Mouse (Mus musculus): ENCODE data around the gene Elk3. TPM values are rescaled to one million over a fixed set of nuclear protein-coding genes. Genes with fewer than 3 reads are reported as not detected.
A peak's percentile ranks its signal among the peaks of the same experiment; 100 is the strongest.

Elk3 gene
- total and polyA plus RNA-seq, 3 experiments: 32.1 to 39.4 (median 33.8) TPM

DNA sequence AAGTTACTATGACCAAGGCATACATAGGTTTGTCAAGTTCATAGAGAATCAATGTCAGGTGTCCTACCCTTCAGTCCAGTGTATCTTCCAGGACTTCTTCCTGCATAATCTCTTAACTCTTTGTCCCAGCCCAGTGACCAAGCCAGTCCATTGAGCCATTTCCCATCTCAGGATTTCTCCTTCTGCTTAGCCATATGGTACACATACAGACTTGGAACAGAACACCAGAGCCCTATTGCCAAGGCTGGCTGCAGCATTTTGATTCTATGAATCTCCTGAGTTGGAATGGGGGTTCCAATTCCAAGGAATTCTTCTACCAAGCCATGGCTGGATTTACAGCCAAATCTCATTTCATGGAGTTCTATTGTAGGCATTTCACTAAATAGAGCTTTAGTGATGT lies 10.8 kb upstream of the Elk3 start:
- Histone ChIP-seq H3K4me1 (ENCODE audit: control insufficient read depth, insufficient read depth, low read length) (peaks cover 14% of the 10 kb centered on the region), H3K27me3 (ENCODE audit: control insufficient read depth, insufficient read depth, low read length) (no peaks in the 10 kb centered on the region), H3K4me3 (no peak overlapping the region), H3K9ac (ENCODE audit: low read depth, low read length) (no peak overlapping the region), H3K36me3 (ENCODE audit: control insufficient read depth, insufficient read depth, low read length) (peaks cover 4% of the 10 kb centered on the region; the same call in 1 of the 2 replicates), H3K79me2 (replicated peaks; ENCODE audit: control insufficient read depth, insufficient read depth, low read length) (no peaks in the 10 kb centered on the region), H3K27ac (no peak overlapping the region)
- intact Hi-C loops (cut with DNase I): no loop called here
- no peak for DNase-seq
- no peak for TF ChIP-seq CTCF (IDR thresholded peaks at IDR 0.05)
- TF ChIP-seq EP300 (IDR thresholded peaks at IDR 0.05; ENCODE audit: insufficient read depth, low read depth, low read length): no peak

DNA sequence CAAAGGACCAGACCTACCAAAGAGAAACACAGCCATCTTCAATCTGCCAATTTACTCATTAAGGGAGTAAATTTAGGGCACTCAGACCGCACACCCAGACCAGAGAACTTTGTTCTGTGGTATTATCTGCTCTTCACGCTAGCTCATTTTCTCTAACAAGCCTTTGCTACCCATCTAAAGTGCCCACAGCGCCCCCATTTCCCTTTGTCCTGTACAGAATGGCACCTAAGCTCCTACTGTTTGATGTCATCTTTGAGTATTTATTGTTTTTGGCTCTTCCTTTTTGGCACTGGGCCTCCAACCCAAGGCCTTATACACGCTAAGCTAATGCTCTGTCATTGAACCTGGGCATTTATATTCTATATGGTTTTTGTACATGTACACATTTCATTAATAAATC lies 9.2 kb upstream of the Elk3 start:
- intact Hi-C loops (cut with DNase I): no loop called here
- Histone ChIP-seq H3K27me3 (ENCODE audit: control insufficient read depth, insufficient read depth, low read length) (no peaks in the 10 kb centered on the region), H3K4me3 (no peak overlapping the region), H3K27ac (peak overlapping the region; percentile 71), H3K79me2 (replicated peaks; ENCODE audit: control insufficient read depth, insufficient read depth, low read length) (no peaks in the 10 kb centered on the region), H3K9ac (ENCODE audit: low read depth, low read length) (no peak overlapping the region), H3K36me3 (ENCODE audit: control insufficient read depth, insufficient read depth, low read length) (peaks cover 9% of the 10 kb centered on the region), H3K4me1 (ENCODE audit: control insufficient read depth, insufficient read depth, low read length) (peaks cover 11% of the 10 kb centered on the region)
- no peak for DNase-seq
- no peak for TF ChIP-seq CTCF (IDR thresholded peaks at IDR 0.05)
- TF ChIP-seq POLR2A (IDR thresholded peaks at IDR 0.05; ENCODE audit: insufficient read depth, low read depth, low read length): no peak
- TF ChIP-seq EP300 (IDR thresholded peaks at IDR 0.05; ENCODE audit: insufficient read depth, low read depth, low read length): no peak
- WGBS: 61% methylated on average over 4 of the region's 4 CpGs

- peak overlapping the region; percentile 71 for H3K27ac ChIP-seq
- 39% methylated on average over 7 of the region's 7 CpGs for WGBS
- no peaks in the 10 kb centered on the region for H3K79me2 ChIP-seq (replicated peaks; ENCODE audit: control insufficient read depth, insufficient read depth, low read length)
- H3K4me1 ChIP-seq (ENCODE audit: control insufficient read depth, insufficient read depth, low read length): peaks cover 9% of the 10 kb centered on the region
- H3K9ac ChIP-seq (ENCODE audit: low read depth, low read length): peak overlapping the region; percentile 14
- H3K4me3 ChIP-seq: no peak overlapping the region
- peaks cover 9% of the 10 kb centered on the region for H3K36me3 ChIP-seq (ENCODE audit: control insufficient read depth, insufficient read depth, low read length)
- no peaks in the 10 kb centered on the region for H3K27me3 ChIP-seq (ENCODE audit: control insufficient read depth, insufficient read depth, low read length)
- no peak for DNase-seq
- TF ChIP-seq POLR2A (IDR thresholded peaks at IDR 0.05; ENCODE audit: insufficient read depth, low read depth, low read length): peak; percentile 34; the same call in 1 of the 2 replicates
- peak; percentile 15; the same call in 1 of the 2 replicates for TF ChIP-seq CTCF (IDR thresholded peaks at IDR 0.05)
- 0 out of 2 replicates have a peak, but pooled peaks have one; percentile 41 for TF ChIP-seq EP300 (IDR thresholded peaks at IDR 0.05; ENCODE audit: insufficient read depth, low read depth, low read length)
- intact Hi-C loops (cut with DNase I): no loop called here
Measured at GRCm38 (mm10) chr10:93319526-93320063, 8.7 kb upstream of the Elk3 start.

DNA sequence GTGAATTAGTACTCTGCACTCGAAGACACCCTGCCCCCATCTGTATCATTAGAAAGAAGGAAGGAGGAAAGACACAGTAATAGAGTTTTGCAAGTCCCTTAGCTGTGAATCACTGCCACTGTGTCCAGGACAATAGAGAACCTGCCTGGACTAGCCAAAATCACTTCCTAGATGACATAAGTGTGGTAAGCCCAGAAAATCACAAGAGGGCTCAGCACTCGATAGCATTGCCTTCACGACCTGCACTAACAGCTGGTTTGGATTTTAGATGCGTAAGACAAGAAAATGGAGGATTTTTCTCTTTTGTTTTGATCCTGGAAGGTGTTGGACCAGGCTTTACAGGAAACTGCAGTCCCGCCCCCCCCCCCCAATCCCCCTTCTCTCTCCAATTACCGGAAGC lies 6.0 kb upstream of the Elk3 start:
- Histone ChIP-seq H3K4me3 (no peak overlapping the region), H3K4me1 (ENCODE audit: control insufficient read depth, insufficient read depth, low read length) (peaks cover 9% of the 10 kb centered on the region), H3K9ac (ENCODE audit: low read depth, low read length) (peak overlapping the region; percentile 47), H3K27me3 (ENCODE audit: control insufficient read depth, insufficient read depth, low read length) (no peaks in the 10 kb centered on the region), H3K27ac (peak overlapping the region; percentile 90), H3K36me3 (ENCODE audit: control insufficient read depth, insufficient read depth, low read length) (peaks cover 9% of the 10 kb centered on the region), H3K79me2 (replicated peaks; ENCODE audit: control insufficient read depth, insufficient read depth, low read length) (no peaks in the 10 kb centered on the region)
- 29% methylated on average over 6 of the region's 6 CpGs for WGBS
- TF ChIP-seq POLR2A (IDR thresholded peaks at IDR 0.05; ENCODE audit: insufficient read depth, low read depth, low read length) (peak; percentile 51; the same call in 1 of the 2 replicates), EP300 (IDR thresholded peaks at IDR 0.05; ENCODE audit: insufficient read depth, low read depth, low read length) (no peak), CTCF (IDR thresholded peaks at IDR 0.05) (0 out of 2 replicates have a peak, but pooled peaks have one; percentile 14)
- DNase-seq: no peak
- intact Hi-C loops (cut with DNase I): no loop called here

GRCm38 (mm10) chr10:93311576-93311975 lies 641 bp upstream of the Elk3 start:
- intact Hi-C loops (cut with DNase I): loop anchor here (2.0 kb wide), 2 partner anchors 25 to 63 kb away; no protein-coding TSS in a partner anchor
- no peaks in the 10 kb centered on the region for H3K79me2 ChIP-seq (replicated peaks; ENCODE audit: control insufficient read depth, insufficient read depth, low read length)
- H3K27ac ChIP-seq: peak overlapping the region; percentile 100
- DNase-seq: no peak
- peak overlapping the region; percentile 9; the same call in 1 of the 2 replicates for H3K9ac ChIP-seq (ENCODE audit: low read depth, low read length)
- peaks cover 2% of the 10 kb centered on the region for H3K4me1 ChIP-seq (ENCODE audit: control insufficient read depth, insufficient read depth, low read length)
- peaks cover 6% of the 10 kb centered on the region for H3K36me3 ChIP-seq (ENCODE audit: control insufficient read depth, insufficient read depth, low read length)
- 19% methylated on average over 4 of the region's 4 CpGs for WGBS
- no peaks in the 10 kb centered on the region for H3K27me3 ChIP-seq (ENCODE audit: control insufficient read depth, insufficient read depth, low read length)
- peak; percentile 34; the same call in 1 of the 2 replicates for TF ChIP-seq POLR2A (IDR thresholded peaks at IDR 0.05; ENCODE audit: insufficient read depth, low read depth, low read length)
- no peak for TF ChIP-seq CTCF (IDR thresholded peaks at IDR 0.05)
- peak overlapping the region; percentile 68 for H3K4me3 ChIP-seq

DNA sequence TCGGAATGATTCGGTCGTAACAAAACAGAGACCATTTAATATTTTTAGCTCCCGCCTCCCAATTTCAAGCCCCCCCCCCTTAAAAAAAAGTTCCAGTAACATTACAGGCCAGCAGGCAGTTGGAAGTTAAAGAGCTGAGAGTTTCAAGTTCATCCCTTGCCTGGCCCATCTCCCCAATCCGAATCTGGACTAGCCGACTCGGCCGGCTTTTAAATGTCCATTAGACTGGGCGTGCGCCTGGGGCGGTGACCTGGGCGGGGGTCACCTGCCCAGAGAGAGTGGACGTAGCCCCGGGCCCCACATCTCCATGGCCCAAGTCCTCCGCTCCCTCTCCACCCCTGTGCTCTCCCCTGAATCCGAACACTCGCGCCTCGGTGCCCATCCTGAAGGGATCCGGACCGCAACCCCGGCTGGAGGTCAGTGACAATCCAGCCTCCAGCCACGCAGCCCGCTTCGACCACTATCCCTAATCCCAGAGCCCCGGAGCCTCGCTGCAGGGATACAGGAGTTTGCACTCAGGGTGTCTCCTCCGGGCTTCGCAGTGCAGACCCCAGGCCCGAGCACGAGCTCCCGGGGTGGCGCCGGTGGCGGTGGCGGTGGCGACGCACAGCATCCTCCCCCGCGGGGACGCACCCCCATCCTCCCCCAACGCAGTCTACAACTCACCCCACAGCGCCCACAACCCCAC lies 857 bp downstream of the Elk3 start:
- Histone ChIP-seq H3K36me3 (ENCODE audit: control insufficient read depth, insufficient read depth, low read length) (peaks cover 12% of the 10 kb centered on the region), H3K4me3 (peak overlapping the region; percentile 68), H3K27me3 (ENCODE audit: control insufficient read depth, insufficient read depth, low read length) (no peaks in the 10 kb centered on the region), H3K9ac (ENCODE audit: low read depth, low read length) (peak overlapping the region; percentile 98), H3K27ac (peak overlapping the region; percentile 100), H3K4me1 (ENCODE audit: control insufficient read depth, insufficient read depth, low read length) (peaks cover 3% of the 10 kb centered on the region; the same call in 1 of the 2 replicates), H3K79me2 (replicated peaks; ENCODE audit: control insufficient read depth, insufficient read depth, low read length) (no peaks in the 10 kb centered on the region)
- intact Hi-C loops (cut with DNase I): loop anchor here (2.0 kb wide), 3 partner anchors 15 to 65 kb away; no protein-coding TSS in a partner anchor
- WGBS: 1% methylated on average over 43 of the region's 43 CpGs
- DNase-seq: peak; percentile 68 to 76
- TF ChIP-seq POLR2A (IDR thresholded peaks at IDR 0.05; ENCODE audit: insufficient read depth, low read depth, low read length) (no peak; the same call in 1 of the 2 replicates), CTCF (IDR thresholded peaks at IDR 0.05) (0 out of 2 replicates have a peak, but pooled peaks have one; percentile 2), EP300 (IDR thresholded peaks at IDR 0.05; ENCODE audit: insufficient read depth, low read depth, low read length) (no peak)
